Mouse (Mus musculus): Measurements from ENCODE around the gene Clca3a1. TPM values are rescaled to one million over a fixed set of nuclear protein-coding genes. Genes with fewer than 3 reads are reported as not detected.
"Not testable (repeated sequence)": the region's sequence is repeated elsewhere in the genome, so short reads cannot be mapped to it uniquely, and the experiment has no call there.

The Clca3a1 gene
- polyA plus RNA-seq, 1 experiment from 2014 or later = 0.11 TPM

DNA sequence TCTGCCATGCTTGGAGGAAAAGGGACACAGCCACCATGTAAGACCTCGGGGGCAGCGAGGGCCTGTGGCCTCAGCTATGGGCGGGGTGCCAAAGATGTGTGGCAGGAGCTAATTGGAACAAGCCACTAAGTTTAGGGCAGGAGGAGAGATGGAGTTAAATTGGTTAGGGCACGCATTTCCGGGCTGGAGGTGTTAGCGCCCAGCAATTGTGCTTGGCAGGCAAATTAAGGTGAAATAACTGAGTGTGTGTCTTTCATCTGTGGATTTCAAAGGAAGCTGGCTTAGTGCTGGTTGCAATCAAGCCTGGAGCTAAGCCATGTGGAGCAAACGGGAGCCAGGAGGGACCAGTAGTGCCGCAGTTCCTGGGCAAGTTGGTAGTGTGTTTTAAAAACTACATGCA lies 4.7 kb downstream of the Clca3a1 start:
- 26% methylated on average over 8 of the region's 8 CpGs for WGBS
- H3K4me2 ChIP-seq (ENCODE audit: low read depth, severe bottlenecking); H3K4me3 ChIP-seq (ENCODE audit: low read depth, low read length); H3K27ac ChIP-seq (replicated peaks; ENCODE audit: low read depth, low read length); ATAC-seq (ENCODE audit: insufficient number of reproducible peaks, low FRiP score, low TSS enrichment, low read depth); H3K9me3 ChIP-seq (ENCODE audit: control insufficient read depth, low read length); H3K9ac ChIP-seq (ENCODE audit: low read length); H3K27me3 ChIP-seq (ENCODE audit: control insufficient read depth, insufficient read depth, low read length); H3K36me3 ChIP-seq (ENCODE audit: control insufficient read depth, insufficient read depth, low read length); H3K4me1 ChIP-seq (ENCODE audit: control insufficient read depth, insufficient read depth, low read length): not testable (repeated sequence)
- DNase-seq (ENCODE audit: low spot score) = peak; percentile 38

DNA sequence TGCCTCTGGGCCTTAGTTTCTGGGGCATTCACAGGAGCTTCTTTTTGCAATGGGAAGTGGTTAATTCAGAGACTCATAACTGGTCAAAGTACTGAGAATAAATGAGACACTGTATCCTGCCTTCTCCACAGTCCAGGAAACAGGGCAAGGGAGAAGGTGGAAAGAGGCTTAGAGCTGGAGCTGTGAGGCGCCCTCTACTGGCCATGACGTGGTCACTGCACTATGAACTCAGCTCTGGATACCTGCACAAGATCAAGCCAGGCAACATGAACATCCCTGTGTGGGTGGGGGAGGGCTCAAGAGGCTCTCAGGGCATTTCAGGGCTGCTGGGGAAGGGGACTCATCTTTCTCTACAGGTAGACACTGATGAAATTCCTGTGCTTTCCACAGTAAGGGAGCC lies 7.7 kb downstream of the Clca3a1 start:
- no peak overlapping the region for H3K9ac ChIP-seq (ENCODE audit: low read length)
- no peak overlapping the region for H3K27ac ChIP-seq (replicated peaks; ENCODE audit: low read depth, low read length)
- 2% methylated on average over 2 of the region's 2 CpGs for WGBS
- DNase-seq (ENCODE audit: low spot score) = peak; percentile 26
- ATAC-seq (ENCODE audit: insufficient number of reproducible peaks, low FRiP score, low TSS enrichment, low read depth) = no peak
- no peak overlapping the region for H3K4me2 ChIP-seq (ENCODE audit: low read depth, severe bottlenecking)
- H3K27me3 ChIP-seq (ENCODE audit: control insufficient read depth, insufficient read depth, low read length) = no peaks in the 10 kb centered on the region
- H3K9me3 ChIP-seq (ENCODE audit: control insufficient read depth, low read length) = no peaks in the 10 kb centered on the region
- no peaks in the 10 kb centered on the region for H3K4me1 ChIP-seq (ENCODE audit: control insufficient read depth, insufficient read depth, low read length)
- no peak overlapping the region for H3K4me3 ChIP-seq (ENCODE audit: low read depth, low read length)
- H3K36me3 ChIP-seq (ENCODE audit: control insufficient read depth, insufficient read depth, low read length) = no peaks in the 10 kb centered on the region

DNA sequence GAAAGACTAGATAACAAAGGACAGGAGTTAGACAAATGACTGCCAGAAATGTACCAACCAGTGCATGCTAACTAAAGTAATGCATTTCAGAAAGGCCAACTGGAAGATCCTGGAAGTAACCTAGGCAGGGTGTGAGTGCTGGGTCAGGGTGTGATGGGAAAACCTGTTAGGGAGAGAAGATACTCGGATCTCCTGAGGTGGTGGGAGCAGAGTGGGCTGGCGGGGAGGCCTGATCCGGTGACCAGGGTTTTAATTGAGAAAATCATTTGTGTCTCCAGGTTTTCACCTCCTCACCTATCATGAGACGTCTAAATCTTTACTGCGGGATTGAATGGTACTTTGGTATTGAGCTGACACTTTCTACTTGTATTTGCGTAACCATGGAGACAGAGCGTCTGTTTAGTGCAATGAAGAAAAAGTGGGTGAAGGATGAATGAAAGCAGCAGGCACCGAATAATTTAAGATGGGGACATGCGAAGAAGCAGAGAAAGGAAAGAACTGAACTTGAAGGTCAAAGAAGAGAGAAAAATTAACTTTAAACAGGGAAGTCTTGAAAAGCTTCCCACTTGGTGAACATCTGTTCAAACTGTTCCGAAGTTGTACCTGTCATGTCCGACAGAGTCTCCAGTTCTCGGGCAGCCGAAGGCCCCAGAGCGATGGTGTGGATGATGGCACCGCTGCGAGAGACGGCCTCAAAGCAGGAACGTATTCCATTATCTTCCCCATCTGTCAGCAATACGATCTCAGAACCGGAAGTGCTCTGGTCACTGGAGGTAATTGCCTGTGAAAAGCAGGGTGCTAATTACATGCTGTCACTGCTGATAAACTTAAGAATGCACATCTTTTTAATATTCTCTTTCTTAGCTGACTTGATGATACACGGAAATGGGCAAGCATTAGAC lies 11.5 kb downstream of the Clca3a1 start:
- 57% methylated on average over 17 of the region's 21 CpGs for WGBS
- H3K27ac ChIP-seq (replicated peaks; ENCODE audit: low read depth, low read length); H3K9ac ChIP-seq (ENCODE audit: low read length); H3K4me3 ChIP-seq (ENCODE audit: low read depth, low read length); H3K4me1 ChIP-seq (ENCODE audit: control insufficient read depth, insufficient read depth, low read length); H3K4me2 ChIP-seq (ENCODE audit: low read depth, severe bottlenecking); H3K36me3 ChIP-seq (ENCODE audit: control insufficient read depth, insufficient read depth, low read length); ATAC-seq (ENCODE audit: insufficient number of reproducible peaks, low FRiP score, low TSS enrichment, low read depth); DNase-seq (ENCODE audit: low spot score); H3K9me3 ChIP-seq (ENCODE audit: control insufficient read depth, low read length); H3K27me3 ChIP-seq (ENCODE audit: control insufficient read depth, insufficient read depth, low read length): not testable (repeated sequence)

DNA sequence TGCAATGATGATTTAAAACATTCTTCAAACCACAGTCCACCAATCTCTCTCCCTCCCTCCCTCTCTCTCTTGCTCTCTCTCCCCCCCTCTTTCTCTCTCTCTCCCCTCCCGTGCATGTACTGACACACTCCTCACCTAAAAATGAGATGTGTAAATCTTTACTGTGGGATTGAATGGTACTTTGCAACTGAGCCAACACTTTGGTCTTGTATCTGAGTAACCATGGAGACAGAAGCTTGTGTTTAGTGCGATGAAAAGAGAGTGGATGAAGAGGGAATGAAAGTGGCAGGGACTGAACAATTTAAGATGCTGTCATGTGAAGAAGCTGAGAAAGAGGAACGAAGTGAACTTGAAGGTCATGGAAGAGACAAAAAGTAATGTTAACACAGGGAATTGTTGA lies 13.1 kb downstream of the Clca3a1 start:
- not testable (repeated sequence) for H3K9ac ChIP-seq (ENCODE audit: low read length); ATAC-seq (ENCODE audit: insufficient number of reproducible peaks, low FRiP score, low TSS enrichment, low read depth); H3K4me1 ChIP-seq (ENCODE audit: control insufficient read depth, insufficient read depth, low read length); H3K9me3 ChIP-seq (ENCODE audit: control insufficient read depth, low read length); H3K4me2 ChIP-seq (ENCODE audit: low read depth, severe bottlenecking); H3K27ac ChIP-seq (replicated peaks; ENCODE audit: low read depth, low read length); H3K36me3 ChIP-seq (ENCODE audit: control insufficient read depth, insufficient read depth, low read length); H3K27me3 ChIP-seq (ENCODE audit: control insufficient read depth, insufficient read depth, low read length); DNase-seq (ENCODE audit: low spot score); H3K4me3 ChIP-seq (ENCODE audit: low read depth, low read length)
- 69% methylated on average over 3 of the region's 3 CpGs for WGBS

DNA sequence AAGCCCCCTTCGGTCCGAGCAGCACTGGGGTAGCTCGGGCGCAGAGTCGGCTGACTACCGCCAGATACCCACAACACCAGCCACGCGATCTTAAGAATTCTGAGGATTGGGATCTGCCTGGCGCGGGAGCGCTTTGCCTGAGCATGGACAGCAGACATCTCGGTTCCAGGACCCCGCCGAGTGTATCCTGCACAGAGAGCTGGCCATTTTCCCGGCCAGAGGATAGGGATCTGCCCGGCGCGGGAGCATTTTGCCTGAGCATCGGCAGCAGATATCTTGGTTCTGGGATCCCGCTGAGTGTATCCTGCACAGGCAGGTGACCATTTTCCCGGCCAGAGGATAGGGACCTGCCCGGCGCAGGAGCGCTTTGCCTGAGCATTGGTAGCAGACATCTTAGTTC lies 22.4 kb downstream of the Clca3a1 start:
- not testable (repeated sequence) for H3K4me2 ChIP-seq (ENCODE audit: low read depth, severe bottlenecking); H3K9me3 ChIP-seq (ENCODE audit: control insufficient read depth, low read length); H3K4me3 ChIP-seq (ENCODE audit: low read depth, low read length); H3K27ac ChIP-seq (replicated peaks; ENCODE audit: low read depth, low read length); H3K27me3 ChIP-seq (ENCODE audit: control insufficient read depth, insufficient read depth, low read length); H3K9ac ChIP-seq (ENCODE audit: low read length); H3K4me1 ChIP-seq (ENCODE audit: control insufficient read depth, insufficient read depth, low read length); H3K36me3 ChIP-seq (ENCODE audit: control insufficient read depth, insufficient read depth, low read length); ATAC-seq (ENCODE audit: insufficient number of reproducible peaks, low FRiP score, low TSS enrichment, low read depth); DNase-seq (ENCODE audit: low spot score)
- 75% methylated on average over 24 of the region's 24 CpGs for WGBS

DNA sequence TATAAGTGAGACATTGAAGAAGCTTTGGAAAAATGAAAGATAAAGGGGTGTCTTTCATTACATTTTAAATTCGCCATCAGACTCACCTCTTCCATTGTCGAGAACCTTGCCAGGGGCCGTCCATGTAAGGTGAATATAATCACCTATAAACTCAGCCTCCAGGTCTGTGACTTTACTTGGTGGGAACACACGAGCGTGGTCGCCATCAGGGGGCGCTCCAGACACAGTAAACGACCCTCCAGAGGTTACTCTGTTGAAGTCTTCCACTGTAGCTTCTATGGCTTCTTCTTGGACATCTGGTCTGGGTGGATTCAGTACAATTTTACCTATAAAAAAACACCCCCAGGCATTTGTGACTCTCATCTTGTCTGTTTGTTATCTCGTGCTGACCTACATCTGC lies 23.9 kb downstream of the Clca3a1 start:
- Histone ChIP-seq H3K4me3 (ENCODE audit: low read depth, low read length) (no peak overlapping the region), H3K36me3 (ENCODE audit: control insufficient read depth, insufficient read depth, low read length) (no peaks in the 10 kb centered on the region), H3K27ac (replicated peaks; ENCODE audit: low read depth, low read length) (no peak overlapping the region), H3K9ac (ENCODE audit: low read length) (no peak overlapping the region), H3K27me3 (ENCODE audit: control insufficient read depth, insufficient read depth, low read length) (no peaks in the 10 kb centered on the region), H3K9me3 (ENCODE audit: control insufficient read depth, low read length) (no peaks in the 10 kb centered on the region; the same call in 1 of the 2 replicates), H3K4me2 (ENCODE audit: low read depth, severe bottlenecking) (no peak overlapping the region), H3K4me1 (ENCODE audit: control insufficient read depth, insufficient read depth, low read length) (no peaks in the 10 kb centered on the region)
- peak; percentile 69 for DNase-seq (ENCODE audit: low spot score)
- WGBS = 24% methylated on average over 9 of the region's 9 CpGs
- ATAC-seq (ENCODE audit: insufficient number of reproducible peaks, low FRiP score, low TSS enrichment, low read depth) = no peak

DNA sequence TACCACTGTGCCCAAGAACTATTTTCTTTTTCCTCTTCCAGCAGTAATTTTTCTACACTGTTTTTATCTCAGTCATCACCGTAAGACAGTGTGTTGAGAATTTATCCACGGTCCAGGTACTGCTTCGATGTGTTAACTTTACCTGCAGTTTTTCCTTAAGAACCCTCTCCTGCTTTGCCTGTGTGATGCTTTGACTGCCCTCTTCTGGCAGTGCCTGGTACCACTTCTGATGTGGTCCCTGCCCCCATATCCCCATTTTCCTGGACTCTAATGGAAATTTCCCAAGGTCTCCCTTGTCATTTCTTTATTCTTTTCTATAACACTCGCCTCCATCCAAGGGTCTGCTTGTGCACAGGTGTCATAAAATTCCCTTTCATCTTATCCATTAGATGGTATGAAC lies 37.3 kb downstream of the Clca3a1 start:
- H3K9ac ChIP-seq (ENCODE audit: low read length) = no peak overlapping the region
- ATAC-seq (ENCODE audit: insufficient number of reproducible peaks, low FRiP score, low TSS enrichment, low read depth) = no peak
- H3K36me3 ChIP-seq (ENCODE audit: control insufficient read depth, insufficient read depth, low read length) = no peaks in the 10 kb centered on the region
- H3K4me3 ChIP-seq (ENCODE audit: low read depth, low read length) = no peak overlapping the region
- H3K9me3 ChIP-seq (ENCODE audit: control insufficient read depth, low read length) = no peaks in the 10 kb centered on the region
- DNase-seq (ENCODE audit: low spot score) = peak; percentile 75
- H3K4me2 ChIP-seq (ENCODE audit: low read depth, severe bottlenecking) = no peak overlapping the region
- no peak overlapping the region for H3K27ac ChIP-seq (replicated peaks; ENCODE audit: low read depth, low read length)
- H3K27me3 ChIP-seq (ENCODE audit: control insufficient read depth, insufficient read depth, low read length) = no peaks in the 10 kb centered on the region
- H3K4me1 ChIP-seq (ENCODE audit: control insufficient read depth, insufficient read depth, low read length) = peaks cover 7% of the 10 kb centered on the region
- WGBS = 47% methylated on average over 4 of the region's 4 CpGs

DNA sequence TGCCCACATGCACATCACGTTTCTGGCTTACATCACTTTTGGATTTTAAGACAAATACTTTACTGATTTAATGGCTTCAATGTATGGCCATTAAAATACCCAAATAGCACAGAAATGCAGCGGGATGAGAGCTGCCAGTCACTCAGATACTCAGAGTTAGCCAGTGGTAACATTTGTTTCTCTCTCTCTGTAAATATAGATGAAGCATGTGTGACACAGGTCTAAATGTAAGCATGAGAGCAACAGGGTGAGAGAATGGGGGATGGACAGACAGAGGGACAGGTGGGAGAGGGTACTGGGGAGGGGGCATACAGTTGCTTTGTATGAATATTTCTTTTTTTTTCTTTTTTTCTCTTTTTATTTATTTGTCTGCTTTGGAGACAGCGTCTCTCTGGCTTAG lies 38.2 kb downstream of the Clca3a1 start:
- 86% methylated on average over 3 of the region's 3 CpGs for WGBS

DNA sequence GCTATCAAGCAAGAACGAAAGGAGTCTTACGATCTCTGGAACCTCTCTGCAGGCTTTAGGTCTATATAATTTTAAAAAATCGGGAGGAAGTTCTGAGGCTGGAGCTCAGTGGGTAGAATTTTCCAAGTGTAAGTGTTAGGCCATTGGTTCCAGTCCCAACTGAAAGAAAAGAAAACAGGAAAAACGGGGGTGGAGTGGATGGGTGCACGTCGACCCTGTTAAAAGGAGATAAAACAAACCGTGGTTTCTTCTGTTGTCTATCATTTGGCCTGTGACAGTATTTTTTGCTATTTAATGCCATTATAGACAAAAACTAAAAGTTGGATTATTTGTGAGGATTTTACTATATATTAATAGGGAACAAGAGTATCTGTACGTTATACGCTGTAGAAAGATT lies 38.9 kb downstream of the Clca3a1 start:
- Histone ChIP-seq H3K9me3 (ENCODE audit: control insufficient read depth, low read length) (no peaks in the 10 kb centered on the region), H3K9ac (ENCODE audit: low read length) (no peak overlapping the region), H3K4me1 (ENCODE audit: control insufficient read depth, insufficient read depth, low read length) (peaks cover 13% of the 10 kb centered on the region), H3K4me2 (ENCODE audit: low read depth, severe bottlenecking) (no peak overlapping the region), H3K4me3 (ENCODE audit: low read depth, low read length) (no peak overlapping the region), H3K27ac (replicated peaks; ENCODE audit: low read depth, low read length) (no peak overlapping the region), H3K27me3 (ENCODE audit: control insufficient read depth, insufficient read depth, low read length) (no peaks in the 10 kb centered on the region), H3K36me3 (ENCODE audit: control insufficient read depth, insufficient read depth, low read length) (no peaks in the 10 kb centered on the region)
- DNase-seq (ENCODE audit: low spot score) (no peak), ATAC-seq (ENCODE audit: insufficient number of reproducible peaks, low FRiP score, low TSS enrichment, low read depth) (no peak)
- 88% methylated on average over 9 of the region's 9 CpGs for WGBS

More for the DNA sequence above, 38.2 kb downstream of the Clca3a1 start:
- not testable (repeated sequence) for H3K9ac ChIP-seq (ENCODE audit: low read length); H3K36me3 ChIP-seq (ENCODE audit: control insufficient read depth, insufficient read depth, low read length); H3K27ac ChIP-seq (replicated peaks; ENCODE audit: low read depth, low read length); H3K9me3 ChIP-seq (ENCODE audit: control insufficient read depth, low read length); H3K4me2 ChIP-seq (ENCODE audit: low read depth, severe bottlenecking); DNase-seq (ENCODE audit: low spot score); H3K27me3 ChIP-seq (ENCODE audit: control insufficient read depth, insufficient read depth, low read length); H3K4me3 ChIP-seq (ENCODE audit: low read depth, low read length); ATAC-seq (ENCODE audit: insufficient number of reproducible peaks, low FRiP score, low TSS enrichment, low read depth)
- peaks cover 13% of the 10 kb centered on the region for H3K4me1 ChIP-seq (ENCODE audit: control insufficient read depth, insufficient read depth, low read length)

Measured in limb, embryonic 11.5 days (tissue).